Mouse (Mus musculus): Measurements from ENCODE around the gene Cdh13.
"Not testable (repeated sequence)": the region's sequence is repeated elsewhere in the genome, so short reads cannot be mapped to it uniquely, and the experiment has no call there.

Cdh13 gene

DNA sequence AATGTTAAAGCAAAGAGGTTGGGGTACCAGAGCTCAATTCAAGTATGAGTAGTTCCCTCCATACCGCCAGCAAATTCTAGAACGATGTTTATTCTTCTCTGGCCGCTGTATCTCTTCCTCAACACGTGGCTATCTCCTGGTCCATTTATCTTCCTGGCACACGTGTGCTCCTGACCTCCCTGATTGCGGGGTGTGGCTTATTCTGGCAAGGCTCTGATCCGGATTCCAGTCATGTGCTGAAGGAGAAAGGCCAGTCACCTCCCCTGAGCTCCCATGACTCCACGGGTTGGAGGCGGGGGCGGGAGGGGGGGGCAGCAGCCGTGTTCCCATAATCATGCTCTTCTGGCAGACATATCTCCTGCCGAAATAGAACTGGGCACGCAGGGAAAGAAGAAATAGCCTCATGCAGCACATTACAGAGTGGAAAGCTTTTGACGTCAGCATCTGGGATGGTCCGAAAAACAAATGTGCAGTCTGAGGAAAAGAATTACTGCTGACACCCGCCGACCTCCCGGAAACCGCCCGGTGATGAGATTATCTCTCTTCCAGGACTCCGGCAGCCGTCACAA, 417.9 kb downstream of the Cdh13 start:
- DNase-seq: no peak

DNA sequence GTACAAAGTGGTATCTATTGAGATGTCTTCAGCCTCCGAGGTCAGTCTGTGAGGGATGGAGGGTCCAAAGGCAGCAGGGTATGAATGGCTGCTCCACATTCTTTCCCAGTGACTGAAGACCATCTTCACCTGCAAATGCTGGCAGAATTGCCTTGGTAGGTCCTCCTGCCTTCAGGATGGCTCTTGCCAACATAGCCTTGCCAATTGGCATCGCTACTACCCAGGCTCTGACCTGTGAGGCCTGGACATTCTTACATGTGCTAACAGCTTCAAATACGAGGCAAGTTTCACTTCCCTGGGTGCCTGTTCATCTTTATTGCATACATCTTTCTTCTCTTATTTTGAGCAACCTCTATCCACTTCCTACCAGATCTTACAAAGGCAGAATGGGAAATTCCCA, 425.8 kb downstream of the Cdh13 start:
- DNase-seq: no peak

- DNase-seq: no peak
Measured at GRCm38 (mm10) chr8:118711631-118712030, 428.1 kb downstream of the Cdh13 start.

DNA sequence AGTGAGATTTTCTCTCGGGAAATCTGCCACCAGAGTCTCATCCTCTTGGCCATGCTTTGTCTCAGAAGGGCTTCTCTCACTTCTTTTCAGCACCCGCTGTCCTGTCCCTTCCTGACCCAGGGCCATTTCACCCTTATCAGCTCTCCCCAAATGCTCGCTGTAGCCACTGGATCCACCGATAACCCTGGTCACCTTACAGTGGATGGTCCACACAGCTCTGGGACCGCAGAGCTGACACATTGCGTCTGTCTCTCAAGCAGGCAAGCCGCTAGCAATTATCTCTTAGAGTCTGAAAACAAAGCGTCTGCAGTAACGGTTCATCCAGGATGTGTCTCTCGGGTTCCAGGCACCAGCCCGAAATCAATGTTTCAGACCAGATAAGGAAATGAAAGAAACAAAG, 429.6 kb downstream of the Cdh13 start:
- peak; percentile 30 for DNase-seq

DNA sequence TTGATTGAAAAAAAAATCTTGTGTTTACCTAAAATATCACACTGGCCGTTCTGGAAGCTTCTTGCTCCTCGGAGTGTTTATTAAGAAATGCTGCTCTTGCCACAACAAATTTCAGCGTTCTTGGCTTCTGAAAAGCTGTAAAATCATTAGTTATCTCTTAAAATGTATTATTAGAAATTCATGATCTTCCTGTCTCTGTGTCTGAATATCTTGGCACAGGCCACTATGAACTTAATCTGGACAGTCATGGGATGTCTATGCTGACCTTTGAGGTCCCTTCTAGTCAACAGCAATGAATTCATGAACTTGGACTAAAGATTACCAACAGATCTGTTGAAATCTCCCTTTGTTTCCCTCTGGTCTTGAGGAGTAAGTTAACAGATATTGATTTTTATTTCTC, 430.1 kb downstream of the Cdh13 start:
- peak; percentile 44 for DNase-seq

GRCm38 (mm10) chr8:118722896-118723295, 439.4 kb downstream of the Cdh13 start:
- no peak for DNase-seq

- DNase-seq: no peak
Measured at GRCm38 (mm10) chr8:118725651-118726050, 442.1 kb downstream of the Cdh13 start.

DNA sequence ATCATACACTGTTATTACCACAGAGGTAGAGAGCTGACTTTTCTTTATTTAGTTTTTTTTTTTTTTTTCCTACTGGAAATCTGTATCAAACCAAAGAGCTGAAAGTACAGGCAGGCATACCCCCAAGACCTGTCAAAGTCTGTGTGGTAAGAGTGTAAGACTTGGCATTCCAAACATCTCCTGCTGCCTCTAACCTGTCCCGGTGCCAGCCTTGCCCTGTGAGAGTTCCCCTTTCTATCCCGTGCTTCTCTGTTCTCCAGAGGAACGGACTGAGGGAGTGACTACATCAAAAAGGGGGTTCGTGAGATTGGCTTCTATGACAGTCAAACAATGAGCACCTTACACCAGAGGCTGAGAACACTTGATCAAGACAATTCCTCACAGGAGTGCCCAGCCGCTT, 458.2 kb downstream of the Cdh13 start:
- DNase-seq: no peak

DNA sequence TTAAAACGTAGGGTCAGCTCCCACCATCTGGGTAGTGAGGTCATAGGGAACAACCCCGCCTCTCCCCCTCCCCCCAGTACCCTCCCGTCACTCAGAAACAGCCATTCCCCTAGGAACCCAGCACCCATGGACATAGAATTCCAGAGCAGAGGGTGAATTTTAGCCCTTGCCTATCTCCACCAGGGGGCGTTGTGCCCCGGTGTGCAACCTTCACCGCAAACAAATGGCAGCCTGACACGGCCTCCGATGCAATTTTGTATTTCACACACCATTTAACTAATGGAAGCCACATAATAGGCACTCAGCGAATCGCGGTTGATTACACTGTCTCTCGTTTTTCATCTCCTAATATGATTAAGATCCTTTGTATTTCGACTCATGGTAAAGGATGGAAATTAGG, 461.5 kb downstream of the Cdh13 start:
- no peak for DNase-seq

DNA sequence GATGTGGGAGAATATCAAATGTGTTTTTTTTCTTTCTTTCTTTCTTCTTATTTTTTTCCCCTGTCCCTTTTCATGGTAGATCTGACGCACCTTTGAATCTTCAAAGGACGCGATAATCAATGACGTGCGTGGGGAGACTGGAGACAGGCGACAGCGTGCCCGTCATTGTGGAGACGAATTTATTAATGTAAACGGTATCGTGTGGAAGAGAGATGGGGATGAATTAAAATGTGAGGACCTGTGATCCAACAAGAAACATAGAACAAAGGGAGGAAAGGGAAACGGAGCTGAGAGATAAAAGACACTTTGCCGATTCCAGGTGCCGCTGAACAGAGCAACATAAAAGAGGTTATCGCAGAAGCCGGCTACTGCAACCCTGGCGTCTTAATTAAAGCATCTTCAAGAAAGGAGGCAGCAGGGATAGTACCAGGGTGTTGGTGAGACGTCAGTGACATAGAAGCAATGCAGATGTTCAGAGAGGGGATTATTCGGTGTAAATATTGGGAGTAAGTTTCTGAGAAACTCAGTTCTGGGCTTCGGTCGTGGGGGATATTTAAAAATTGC, 464.6 kb downstream of the Cdh13 start:
- DNase-seq: no peak

GRCm38 (mm10) chr8:118749191-118749590, 465.7 kb downstream of the Cdh13 start:
- DNase-seq: no peak

DNA sequence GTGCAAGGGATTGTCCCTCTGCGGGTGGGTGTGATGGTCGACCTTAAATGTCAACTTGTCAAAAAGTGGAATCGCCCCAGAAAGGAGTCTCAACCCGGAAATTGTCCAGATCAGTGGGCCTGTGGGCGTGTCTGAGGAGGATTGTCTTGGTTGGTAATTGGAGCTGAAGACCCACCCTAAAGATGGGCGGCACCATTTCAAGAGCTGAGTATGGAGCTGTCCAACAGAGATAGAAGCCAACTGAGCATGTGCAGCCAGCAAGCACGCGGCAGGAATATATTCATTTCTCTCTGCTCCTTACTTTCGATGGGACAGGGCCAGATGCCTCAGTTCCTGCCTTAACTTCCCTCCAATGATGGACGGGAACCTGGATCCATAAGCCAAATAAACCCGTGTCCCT, 466.3 kb downstream of the Cdh13 start:
- no peak for DNase-seq

DNA sequence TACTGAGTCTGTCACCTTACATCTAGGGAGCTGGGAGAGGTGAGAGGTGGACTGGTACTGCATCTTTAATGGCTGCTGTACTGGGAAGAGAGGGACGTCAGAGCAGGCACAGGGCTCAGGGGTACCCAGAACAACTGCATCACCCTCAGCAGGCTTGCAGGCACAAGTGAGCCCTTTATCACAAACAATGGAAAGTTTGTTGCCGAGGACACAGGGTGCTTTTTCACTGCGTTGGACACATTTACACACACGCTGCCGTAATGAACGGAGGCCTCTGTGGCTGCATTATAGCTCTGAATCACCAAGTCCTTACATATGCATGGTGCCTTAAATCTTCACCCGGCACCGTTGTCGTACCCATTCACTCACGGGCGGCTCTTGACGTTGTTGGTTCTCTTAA, 470.2 kb downstream of the Cdh13 start:
- DNase-seq: no peak

DNA sequence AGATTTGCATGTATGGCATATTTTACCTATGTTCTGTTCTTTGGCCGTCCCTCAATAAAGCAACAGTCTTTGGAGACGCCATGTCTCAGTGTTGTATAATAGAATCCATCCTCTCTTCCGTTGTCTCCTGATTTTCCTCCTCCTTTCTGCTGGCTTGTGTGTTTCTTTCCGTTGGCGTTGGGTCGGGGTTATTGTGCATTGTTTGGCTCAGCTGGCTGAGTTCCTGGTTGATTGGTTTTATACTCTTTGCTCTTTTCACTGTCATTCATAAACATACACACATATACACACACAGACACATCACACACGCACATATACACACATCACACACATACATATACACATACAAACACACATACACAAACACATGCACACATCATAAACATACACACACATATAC, 470.6 kb downstream of the Cdh13 start:
- no peak for DNase-seq

- not testable (repeated sequence) for DNase-seq
Measured at GRCm38 (mm10) chr8:118777507-118777906, 494.0 kb downstream of the Cdh13 start.

- DNase-seq: no peak
Measured at GRCm38 (mm10) chr8:118778374-118778773, 494.8 kb downstream of the Cdh13 start.

GRCm38 (mm10) chr8:118785646-118786045, 502.1 kb downstream of the Cdh13 start:
- DNase-seq: peak; percentile 0

- no peak for DNase-seq
Measured at GRCm38 (mm10) chr8:118789649-118790048, 506.1 kb downstream of the Cdh13 start.

DNA sequence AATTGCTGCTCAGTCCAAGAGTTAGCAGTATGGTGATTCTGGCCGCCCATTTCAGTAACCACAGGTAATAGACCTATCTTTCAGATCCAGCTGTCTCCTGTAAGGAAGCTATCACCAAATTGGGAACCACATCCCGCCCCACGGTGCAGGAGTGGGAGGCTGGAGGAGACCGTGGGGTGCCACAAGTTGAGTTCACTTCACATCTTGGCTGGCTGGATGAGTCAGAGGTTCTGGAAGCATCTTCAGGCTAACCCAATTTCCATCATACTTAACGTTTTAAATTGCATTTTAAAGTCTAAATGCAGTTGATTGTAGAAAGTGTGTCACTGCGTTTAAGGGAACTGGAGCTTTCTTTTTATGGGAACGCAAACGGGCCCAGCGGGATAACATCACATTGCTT, 511.4 kb downstream of the Cdh13 start:
- DNase-seq: no peak

DNA sequence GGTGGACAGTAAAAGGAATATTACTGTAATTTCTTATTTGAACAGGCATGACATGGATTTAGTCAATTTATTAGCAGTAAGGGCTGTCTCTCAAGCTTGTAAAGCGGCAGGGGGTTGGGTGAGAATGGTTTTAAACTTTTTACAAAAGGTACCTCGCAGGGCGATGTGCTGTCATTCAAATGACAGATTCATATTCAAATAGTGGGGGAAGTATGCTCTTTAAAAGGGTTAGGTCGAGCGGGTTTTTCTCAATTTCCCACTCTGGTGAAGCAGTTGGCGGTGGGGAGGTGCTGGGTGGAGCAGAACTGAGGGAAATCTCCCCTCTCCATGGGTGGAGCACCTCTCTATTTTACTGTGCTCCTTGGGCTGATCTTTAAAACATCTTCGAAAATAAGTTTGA, 513.0 kb downstream of the Cdh13 start:
- no peak for DNase-seq

GRCm38 (mm10) chr8:118797127-118797526, 513.6 kb downstream of the Cdh13 start:
- no peak for DNase-seq

DNA sequence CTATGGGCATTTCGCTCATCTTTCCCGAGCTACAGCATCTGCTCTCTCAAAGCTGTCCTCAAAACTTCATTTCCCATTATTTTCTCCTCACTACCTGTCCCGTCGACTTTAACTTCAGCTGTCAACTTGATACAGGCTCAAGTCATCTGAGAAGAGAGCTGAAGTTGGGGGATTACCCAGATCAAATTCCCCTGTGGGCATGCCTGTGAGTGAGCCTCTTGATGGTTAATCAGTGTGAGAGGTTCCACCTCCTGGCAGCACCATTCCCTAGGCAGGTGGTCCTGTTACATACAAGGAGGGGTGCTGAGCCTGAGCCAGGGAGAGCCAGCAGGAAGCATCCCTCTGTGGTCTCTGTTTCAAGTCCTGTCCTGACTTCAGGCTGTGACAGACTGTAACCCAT, 519.6 kb downstream of the Cdh13 start:
- DNase-seq: no peak

DNA sequence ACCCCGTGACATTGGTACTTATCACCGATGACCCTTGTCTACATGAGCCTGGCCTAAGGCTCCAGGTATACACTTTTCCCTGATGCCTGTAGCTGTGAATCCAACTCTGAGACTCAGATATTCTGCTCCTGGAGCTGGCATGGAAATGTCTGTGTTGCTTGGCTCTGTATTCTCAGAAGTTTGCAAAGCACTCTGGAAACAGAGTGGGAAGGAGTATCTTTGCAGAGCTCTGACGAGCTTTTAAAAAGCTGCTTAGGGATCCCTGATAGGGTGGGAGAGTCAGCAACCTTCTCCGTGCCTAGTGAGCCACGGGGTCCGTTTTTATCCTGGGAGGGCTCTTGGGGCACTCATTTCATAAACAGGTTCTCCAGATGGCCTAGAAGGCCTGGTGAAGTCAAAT, 526.1 kb downstream of the Cdh13 start:
- DNase-seq: no peak

DNA sequence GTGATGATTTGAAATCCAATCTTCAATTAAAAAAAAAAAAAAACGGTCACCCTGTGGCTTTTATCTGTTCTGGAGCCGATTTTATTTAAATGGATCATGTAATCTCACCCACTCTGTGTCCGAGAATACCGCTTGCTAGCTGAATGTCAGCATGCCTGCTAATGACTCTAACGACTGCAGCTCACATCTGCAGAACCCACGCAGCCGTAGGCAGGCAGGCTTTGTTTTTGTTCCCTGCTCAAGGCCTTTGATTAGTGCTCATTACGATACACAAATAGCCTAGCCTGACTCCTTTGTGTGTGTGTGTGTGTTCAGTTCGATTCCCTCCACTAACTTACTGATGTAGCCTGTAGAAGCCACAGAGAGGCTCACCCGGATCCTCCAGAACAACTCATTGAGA, 531.5 kb downstream of the Cdh13 start:
- no peak for DNase-seq

GRCm38 (mm10) chr8:118826761-118827160, 543.2 kb downstream of the Cdh13 start:
- no peak for DNase-seq
